Mouse (Mus musculus) cerebellum, adult 9-11 months (tissue): ENCODE results near the gene Nprl3.
"Not testable (repeated sequence)": the region's sequence is repeated elsewhere in the genome, so short reads cannot be mapped to it uniquely, and the experiment has no call there.

Experiments used
- DNase-seq: peaks from one replicate; pipeline ENCODE4 v3.0.0; 2022

Nprl3 gene

GRCm38 (mm10) chr11:32223297-32223967 is 44.1 kb downstream of the Nprl3 start:
- DNase-seq, result peak; percentile 40

GRCm38 (mm10) chr11:32222570-32223194 is 44.8 kb downstream of the Nprl3 start:
- peak; percentile 57 for DNase-seq

DNA sequence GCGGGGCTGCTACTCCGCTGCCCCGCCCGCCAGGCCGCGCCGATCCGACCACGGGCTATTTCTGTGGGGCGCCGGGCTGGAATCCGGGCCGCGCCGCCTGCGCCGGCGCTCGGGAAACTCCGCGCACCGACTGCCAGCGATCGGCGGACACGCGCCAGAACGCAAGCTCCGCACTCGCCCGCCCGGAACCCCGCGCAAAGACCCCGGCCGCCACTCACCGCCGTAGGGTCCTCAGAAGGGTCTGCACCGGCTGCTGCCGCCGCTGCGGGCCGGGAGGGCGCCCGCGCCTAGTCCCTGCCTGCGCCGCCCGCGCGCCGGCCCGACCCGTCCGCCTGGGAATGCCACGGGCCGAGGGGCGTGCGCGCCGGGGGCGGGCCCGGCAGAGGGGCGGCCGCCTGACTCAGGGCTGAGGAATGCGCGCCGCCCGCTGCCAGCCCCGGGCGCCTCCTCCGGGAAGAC is 45.5 kb downstream of the Nprl3 start, which contains the start of gene Rhbdf1:
Gene Rhbdf1, minus strand, starts transcription at position 350 of the 459 bp plus-strand sequence.
- peak; percentile 56 for DNase-seq

- peak; percentile 63 for DNase-seq
Observed at GRCm38 (mm10) chr11:32221225-32221950, 46.1 kb downstream of the Nprl3 start.

- no peak for DNase-seq
Observed at GRCm38 (mm10) chr11:32220607-32221224, 46.8 kb downstream of the Nprl3 start.

- no peak for DNase-seq
Observed at GRCm38 (mm10) chr11:32219287-32219686, 48.2 kb downstream of the Nprl3 start.

- DNase-seq, result peak; percentile 42
Observed at GRCm38 (mm10) chr11:32218501-32219050, 48.9 kb downstream of the Nprl3 start.

DNA sequence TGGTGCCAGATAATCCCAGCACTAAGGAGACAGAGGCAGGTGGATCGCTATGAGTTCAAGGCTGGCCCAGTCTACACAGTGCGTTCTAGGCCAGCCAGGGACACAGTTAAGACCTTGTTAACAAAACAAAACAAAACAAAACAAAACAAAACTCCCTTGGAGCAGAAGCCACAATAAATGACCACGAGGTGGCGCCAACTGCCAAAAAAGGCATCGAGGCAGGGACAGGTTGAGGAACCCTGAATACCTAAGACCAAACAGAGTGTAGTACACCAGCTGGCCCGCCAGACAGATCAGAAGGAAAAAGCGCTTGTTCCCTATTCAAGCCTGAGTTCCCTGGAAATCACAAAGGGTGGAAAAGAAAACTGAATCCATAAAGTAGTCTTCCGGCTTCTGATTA is 50.7 kb downstream of the Nprl3 start:
- peak; percentile 76 for DNase-seq

DNA sequence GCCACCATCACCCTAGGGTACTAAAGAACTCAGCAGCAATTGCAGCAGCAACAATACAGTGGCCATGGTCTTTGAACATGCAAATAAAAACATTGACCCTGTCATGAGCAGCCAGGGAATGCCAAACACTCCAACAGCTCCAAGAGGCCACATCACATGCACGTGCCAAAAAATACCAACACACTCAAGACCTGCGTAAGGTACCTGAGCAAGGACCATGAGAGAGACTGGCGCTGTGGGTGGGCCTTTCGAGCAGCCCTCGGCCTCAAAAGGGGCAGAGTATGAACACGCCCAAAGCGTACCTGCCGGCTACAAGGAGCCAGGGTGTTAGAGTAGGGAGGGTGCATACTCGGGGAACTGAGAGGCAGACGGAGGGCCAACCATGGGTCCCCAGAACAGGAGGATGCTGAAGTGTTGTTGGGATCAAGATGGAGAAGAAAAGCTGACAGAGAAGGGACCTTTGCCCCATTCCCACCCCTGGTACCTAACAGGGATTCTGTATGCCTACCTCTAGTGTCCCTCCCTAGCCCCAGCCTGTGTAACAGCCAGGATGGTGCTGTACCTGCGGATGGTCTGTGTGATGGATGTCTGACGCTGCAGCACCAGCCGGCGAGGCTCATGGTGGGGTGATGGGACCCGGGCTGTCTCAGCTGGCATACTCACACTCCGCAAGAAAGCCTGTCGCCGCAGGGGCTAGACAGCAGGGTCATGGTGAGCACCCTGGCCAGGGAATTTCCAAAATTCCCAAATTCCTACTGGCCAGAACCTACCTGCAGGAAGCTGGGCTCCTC is 51.9 kb downstream of the Nprl3 start:
- peak; percentile 28 for DNase-seq

DNA sequence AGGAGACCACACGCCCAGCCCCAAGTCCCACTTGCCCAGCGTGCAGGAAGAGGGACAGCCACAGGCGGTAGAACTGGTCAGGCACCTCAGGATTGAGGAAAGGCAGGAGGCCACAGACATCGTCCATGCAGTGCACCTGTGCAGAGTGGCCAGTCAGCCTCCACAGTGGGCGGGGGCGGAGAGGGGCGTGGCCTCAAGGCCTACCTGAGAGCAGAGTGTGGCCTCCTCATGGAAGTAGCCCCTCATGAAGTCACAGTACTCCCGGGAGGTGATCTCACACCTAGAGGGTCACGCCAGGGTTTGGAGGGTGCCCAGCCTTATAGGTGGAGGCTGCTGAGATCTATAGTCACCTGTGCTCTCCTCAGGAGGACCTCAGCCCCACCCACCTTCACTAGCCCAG is 56.9 kb downstream of the Nprl3 start:
- peak; percentile 28 for DNase-seq

DNA sequence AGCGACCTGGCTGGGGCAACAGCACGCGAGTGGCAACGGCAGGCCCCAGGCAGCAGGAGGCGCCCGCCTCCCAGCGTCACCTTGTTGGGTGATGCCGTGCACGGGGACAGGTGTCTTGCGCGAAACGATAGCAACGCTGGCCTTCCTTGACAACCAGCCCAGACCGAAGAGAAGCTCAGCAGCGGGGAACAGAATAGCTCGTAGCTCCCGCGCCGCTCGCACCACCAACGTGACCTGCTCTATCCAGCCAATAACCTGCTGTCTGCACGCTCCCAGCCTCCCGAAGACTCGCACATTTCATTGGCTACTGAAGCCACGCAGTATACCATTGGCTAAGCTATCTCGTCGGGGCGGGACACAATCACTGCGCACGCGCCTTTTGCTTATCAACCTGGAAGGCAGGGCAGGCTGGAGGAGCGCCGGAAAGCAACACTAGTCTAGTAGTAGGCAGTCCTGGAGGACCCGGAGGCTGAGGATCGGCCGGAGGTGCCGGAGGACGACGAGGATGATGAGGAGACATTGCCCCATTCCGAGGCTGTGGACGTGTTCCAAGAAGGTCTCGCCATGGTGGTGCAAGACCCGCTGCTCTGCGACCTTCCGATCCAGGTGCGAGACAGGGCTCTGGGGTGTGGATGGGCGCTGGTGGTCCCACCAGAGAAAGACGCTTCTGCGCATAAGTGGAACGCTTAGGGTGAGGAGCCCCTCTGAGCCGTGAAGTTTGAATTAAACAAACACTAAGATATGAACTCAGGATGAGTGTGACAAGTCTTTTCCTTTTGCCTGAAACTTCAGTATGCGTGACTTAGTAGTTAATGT is 62.2 kb downstream of the Nprl3 start, which contains the start of gene Snrnp25:
Gene Snrnp25, plus strand, starts transcription at position 358 of the 816 bp plus-strand sequence.
- peak; percentile 97 for DNase-seq

DNA sequence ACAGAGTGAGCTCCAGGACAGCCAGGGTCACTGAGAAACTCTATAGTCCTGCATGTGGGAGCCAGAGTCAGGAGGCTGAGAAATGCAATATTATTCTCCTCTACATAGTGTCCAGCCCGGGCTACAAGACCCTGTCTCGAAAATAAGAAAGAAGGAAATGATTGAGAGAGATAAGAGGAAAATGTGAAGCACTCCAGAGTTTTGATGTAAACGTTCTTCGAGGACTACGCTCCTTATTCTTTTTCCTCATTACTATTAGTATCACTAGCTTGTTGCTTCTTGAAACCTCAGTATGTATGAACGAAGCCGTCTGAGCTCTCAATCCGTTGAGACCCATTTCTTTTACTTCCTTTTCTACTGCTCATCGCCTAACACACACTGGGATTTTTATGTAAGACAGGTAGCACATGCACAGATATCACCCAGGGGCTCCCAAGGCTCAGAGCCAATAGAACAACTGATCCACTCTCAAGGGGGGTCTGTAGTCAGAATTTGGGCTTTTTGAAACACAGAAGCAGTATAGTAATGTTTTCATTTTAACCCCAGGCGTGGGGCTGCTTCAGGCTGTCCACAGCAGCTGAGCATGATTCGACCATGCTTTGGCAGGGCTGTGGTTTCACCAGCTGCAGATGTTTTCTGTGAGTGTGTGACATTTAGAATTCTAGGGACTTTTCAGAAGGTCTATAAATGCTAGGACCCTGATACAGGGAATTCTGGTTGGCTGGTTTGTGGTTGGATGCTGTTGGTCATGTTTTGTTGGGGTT is 65.4 kb downstream of the Nprl3 start:
- DNase-seq, result no peak

DNA sequence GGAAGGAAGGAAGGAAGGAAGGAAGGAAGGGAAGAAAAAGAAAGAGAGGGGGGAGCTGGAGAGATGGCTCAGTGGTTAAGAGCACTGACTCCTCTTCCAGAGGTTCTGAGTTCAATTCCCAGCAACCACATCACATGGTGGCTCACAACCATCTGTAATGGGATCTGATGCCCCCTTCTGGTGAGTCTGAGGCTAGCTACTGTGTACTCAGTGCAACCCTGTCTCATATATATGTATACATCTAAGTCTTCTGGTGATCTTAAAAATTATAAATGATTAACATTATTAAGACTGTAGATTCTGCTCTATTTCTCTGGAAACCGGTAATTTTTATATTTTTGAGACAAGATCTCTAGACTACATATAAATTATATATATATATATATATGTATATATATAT is 66.5 kb downstream of the Nprl3 start:
- not testable (repeated sequence) for DNase-seq

- DNase-seq, result no peak
Observed at GRCm38 (mm10) chr11:32200075-32200601, 67.4 kb downstream of the Nprl3 start, which contains the start of gene Il9r. Gene Il9r, minus strand, starts transcription at chr11:32200279.

GRCm38 (mm10) chr11:32199230-32199629 is 68.3 kb downstream of the Nprl3 start:
- no peak for DNase-seq

DNA sequence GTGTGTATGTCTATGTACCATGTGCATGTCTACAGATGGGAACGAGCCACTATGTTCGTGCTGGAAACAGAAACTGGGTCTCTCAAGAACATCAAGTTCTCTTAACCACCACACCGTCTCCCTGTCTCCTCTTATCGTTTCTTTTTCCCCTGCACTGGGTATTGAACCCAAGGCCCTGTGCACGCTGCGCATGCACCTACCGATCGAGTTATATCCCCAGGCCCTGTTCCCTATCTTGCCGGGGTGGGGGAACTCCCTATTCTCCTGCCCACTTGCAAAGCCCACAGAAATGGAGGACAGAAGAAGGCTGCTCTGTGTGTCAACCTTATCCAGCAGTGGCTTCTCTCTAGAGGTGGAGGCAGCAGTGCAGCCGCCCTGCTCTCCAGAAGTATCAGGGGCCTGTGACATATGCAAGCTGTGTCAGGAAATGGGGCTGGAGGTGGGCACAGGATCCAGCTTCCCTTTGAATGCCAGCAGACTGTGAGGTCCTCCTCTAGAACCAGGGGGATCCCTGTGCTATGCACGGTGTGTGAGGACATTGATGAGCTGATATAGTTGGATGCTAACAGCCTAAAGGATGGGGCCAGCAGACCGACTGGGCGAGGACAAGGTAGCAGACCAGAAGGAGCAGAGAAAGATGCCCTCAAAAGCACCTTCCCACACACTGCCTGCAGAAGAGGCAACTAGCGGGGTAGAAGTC is 69.1 kb downstream of the Nprl3 start:
- DNase-seq, result no peak

- no peak for DNase-seq
Observed at GRCm38 (mm10) chr11:32197766-32198165, 69.7 kb downstream of the Nprl3 start.

GRCm38 (mm10) chr11:32196727-32197126 is 70.8 kb downstream of the Nprl3 start:
- DNase-seq, result no peak

- no peak for DNase-seq
Observed at GRCm38 (mm10) chr11:32195867-32196540, 71.5 kb downstream of the Nprl3 start.
